8 mouse cellular contexts compared by ENCODE assay signal in genomic region chr8:114133510-114134362, GRCm38 (mm10). TPM values are rescaled to one million over a fixed set of nuclear protein-coding genes. Genes with fewer than 3 reads are reported as not detected.
DNase-seq lines count a peak whose midpoint lies in the region; ATAC-seq lines count a peak whose summit lies in the region.

Gene Nudt7, plus strand, starts transcription at chr8:114133557.

- peak within 1 kb of the TSS; percentile 44 for H3K4me3 ChIP-seq in forebrain, embryonic 15.5 days
- peak within 1 kb of the TSS; percentile 68 for H3K4me3 ChIP-seq in liver, embryonic 16.5 days (ENCODE audit: low read depth, low read length)
- peak within 1 kb of the TSS; percentile 46 for H3K4me3 ChIP-seq in neural tube, embryonic 13.5 days

- ATAC-seq in forebrain, embryonic 15.5 days (replicated peaks), result peak; percentile 81
- ATAC-seq in liver, embryonic 16.5 days (ENCODE audit: low read depth), result peak; percentile 91
- ATAC-seq in neural tube, embryonic 13.5 days (ENCODE audit: low read depth), result peak; percentile 89

- no peaks in the 10 kb centered on the region for H3K27me3 ChIP-seq in forebrain, embryonic 15.5 days
- no peaks in the 10 kb centered on the region for H3K27me3 ChIP-seq in liver, embryonic 16.5 days (ENCODE audit: control insufficient read depth, insufficient read depth, low read depth, low read length)
- no peaks in the 10 kb centered on the region for H3K27me3 ChIP-seq in neural tube, embryonic 13.5 days

- H3K27ac ChIP-seq in forebrain, embryonic 15.5 days (replicated peaks), result 0 out of 2 replicates have a peak within 1 kb of the TSS, but pooled peaks have one; percentile 45
- peak within 1 kb of the TSS; percentile 72 for H3K27ac ChIP-seq in liver, embryonic 16.5 days (ENCODE audit: low read length)
- peak within 1 kb of the TSS; percentile 64 for H3K27ac ChIP-seq in neural tube, embryonic 13.5 days (replicated peaks)

- peak within 1 kb of the TSS; percentile 84 for H3K4me2 ChIP-seq in forebrain, embryonic 15.5 days (replicated peaks)
- H3K4me2 ChIP-seq in liver, embryonic 16.5 days (ENCODE audit: low read depth, low read length), result peak within 1 kb of the TSS; percentile 82
- peak within 1 kb of the TSS; percentile 77 for H3K4me2 ChIP-seq in neural tube, embryonic 13.5 days

- 2% methylated on average over 23 of the region's 23 CpGs for WGBS in forebrain, embryonic 15.5 days
- under 1% methylated on average over 23 of the region's 23 CpGs for WGBS in large intestine, adult 2 months
- WGBS in liver, embryonic 16.5 days (ENCODE audit: insufficient replicate concordance), result under 1% methylated on average over 23 of the region's 23 CpGs
- 2% methylated on average over 23 of the region's 23 CpGs for WGBS in neural tube, embryonic 13.5 days

- H3K36me3 ChIP-seq in forebrain, embryonic 15.5 days, result no peaks in the 10 kb centered on the region
- no peaks in the 10 kb centered on the region for H3K36me3 ChIP-seq in liver, embryonic 16.5 days (ENCODE audit: control insufficient read depth, insufficient read depth)
- H3K36me3 ChIP-seq in neural tube, embryonic 13.5 days, result no peaks in the 10 kb centered on the region

- intact Hi-C loops in heart, postnatal 14 days (cut with DNase I), result no loop called here

- peak within 1 kb of the TSS; percentile 47 for H3K9ac ChIP-seq in forebrain, embryonic 15.5 days (replicated peaks)
- peak within 1 kb of the TSS; percentile 70 for H3K9ac ChIP-seq in liver, embryonic 16.5 days (ENCODE audit: low read depth, low read length)
- H3K9ac ChIP-seq in neural tube, embryonic 13.5 days, result peak within 1 kb of the TSS; percentile 65

- peaks cover 11% of the 10 kb centered on the region for H3K4me1 ChIP-seq in forebrain, embryonic 15.5 days
- peaks cover 19% of the 10 kb centered on the region for H3K4me1 ChIP-seq in liver, embryonic 16.5 days (ENCODE audit: control insufficient read depth, low read depth, low read length)
- peaks cover 13% of the 10 kb centered on the region for H3K4me1 ChIP-seq in neural tube, embryonic 13.5 days (replicated peaks)

- no peaks in the 10 kb centered on the region for H3K9me3 ChIP-seq in forebrain, embryonic 15.5 days
- H3K9me3 ChIP-seq in liver, embryonic 16.5 days (replicated peaks; ENCODE audit: control insufficient read depth, low read length), result no peaks in the 10 kb centered on the region
- H3K9me3 ChIP-seq in neural tube, embryonic 13.5 days, result no peaks in the 10 kb centered on the region

- peak; percentile 98 for DNase-seq in ES-CJ7 (ENCODE audit: low read depth, low spot score)
- DNase-seq in cerebellum, adult 18-20 months, result peak; percentile 84 to 91
- DNase-seq in heart, postnatal 14 days, result peak; percentile 85 to 87
- DNase-seq in large intestine, adult 2 months (ENCODE audit: low read depth, low spot score), result peak; percentile 92
- peak; percentile 89 for DNase-seq in telencephalon, adult 2 months (ENCODE audit: low read depth, low spot score)

RNA-seq across cellular contexts. Expression of gene Nudt7, which starts in this region (rescaled TPM):
- 3.8 and 4.2 TPM in 2 replicates for polyA plus RNA-seq in forebrain, embryonic 15.5 days (2015; fragmentation: Nextera tagmentation; extraction: Ambion mirVana)
- 10 to 100 TPM; 70.3 to 76.6 TPM for total RNA-seq in heart, postnatal 14 days (2021)
- 10.0 and 14.8 TPM in 2 replicates for polyA plus RNA-seq in large intestine, adult 2 months (2012; rRNA removed)
- 16.0 and 16.5 TPM in 2 replicates for polyA plus RNA-seq in liver, embryonic 16.5 days (2015; fragmentation: Nextera tagmentation; extraction: Ambion mirVana)
- polyA plus RNA-seq in neural tube, embryonic 13.5 days (2015; fragmentation: Nextera tagmentation; extraction: Ambion mirVana), result 8.5 and 8.9 TPM in 2 replicates

Comparison
In these comparisons a context has a peak if more than half of its experiments do, and no peak if none do; other contexts are left out.
1. Peak in every context shown above with its lines: DNase-seq, ATAC-seq, H3K4me3 ChIP-seq and H3K27ac ChIP-seq.